Mouse (Mus musculus): ENCODE results near the gene Cdkn1b. TPM values are rescaled to one million over a fixed set of nuclear protein-coding genes. Genes with fewer than 3 reads are reported as not detected.
A peak's percentile ranks its signal among the peaks of the same experiment; 100 is the strongest.

Cdkn1b gene
- polyA plus RNA-seq, 1 experiment from 2014 or later = 12.0 TPM

- H3K36me3 ChIP-seq (ENCODE audit: insufficient read depth) = no peaks in the 10 kb centered on the region
- H3K4me3 ChIP-seq (ENCODE audit: low read depth, low read length) = no peak overlapping the region
- H3K27me3 ChIP-seq (ENCODE audit: insufficient read depth, low read length) = no peaks in the 10 kb centered on the region
- H3K9ac ChIP-seq = no peak overlapping the region
- H3K4me1 ChIP-seq (ENCODE audit: insufficient read depth) = no peaks in the 10 kb centered on the region
- H3K9me3 ChIP-seq (ENCODE audit: low read depth, low read length) = no peaks in the 10 kb centered on the region
- DNase-seq (peak; percentile 14), ATAC-seq (ENCODE audit: insufficient read depth) (peak; percentile 35; the same call in 1 of the 2 replicates)
- TF ChIP-seq CTCF (IDR thresholded peaks at IDR 0.05; ENCODE audit: low read depth) = no peak
- H3K27ac ChIP-seq (ENCODE audit: low read depth) = no peak overlapping the region
- H3K4me2 ChIP-seq = no peak overlapping the region
- WGBS = 4% methylated on average over 4 of the region's 4 CpGs
Observed at GRCm38 (mm10) chr6:134888563-134889017, 31.6 kb upstream of the Cdkn1b start.

- ATAC-seq (ENCODE audit: insufficient read depth) (no peak), DNase-seq (no peak)
- Histone ChIP-seq H3K4me2 (no peak overlapping the region), H3K9ac (no peak overlapping the region), H3K9me3 (ENCODE audit: low read depth, low read length) (no peaks in the 10 kb centered on the region), H3K4me3 (ENCODE audit: low read depth, low read length) (no peak overlapping the region), H3K27ac (ENCODE audit: low read depth) (no peak overlapping the region), H3K36me3 (ENCODE audit: insufficient read depth) (no peaks in the 10 kb centered on the region), H3K4me1 (ENCODE audit: insufficient read depth) (no peaks in the 10 kb centered on the region), H3K27me3 (ENCODE audit: insufficient read depth, low read length) (no peaks in the 10 kb centered on the region)
- no peak for TF ChIP-seq CTCF (IDR thresholded peaks at IDR 0.05; ENCODE audit: low read depth)
- WGBS = 74% methylated on average over 1 of the region's 1 CpGs
Observed at GRCm38 (mm10) chr6:134889763-134890162, 30.4 kb upstream of the Cdkn1b start.

- WGBS = 78% methylated on average over 7 of the region's 7 CpGs
- H3K36me3 ChIP-seq (ENCODE audit: insufficient read depth) = no peaks in the 10 kb centered on the region
Observed at GRCm38 (mm10) chr6:134890436-134890835, 29.8 kb upstream of the Cdkn1b start.

GRCm38 (mm10) chr6:134896570-134897436 lies 23.4 kb upstream of the Cdkn1b start:
- TF ChIP-seq CTCF (IDR thresholded peaks at IDR 0.05; ENCODE audit: low read depth) = no peak
- no peaks in the 10 kb centered on the region for H3K9me3 ChIP-seq (ENCODE audit: low read depth, low read length)
- 40% methylated on average over 15 of the region's 15 CpGs for WGBS
- H3K4me2 ChIP-seq = peak overlapping the region; percentile 91
- H3K27me3 ChIP-seq (ENCODE audit: insufficient read depth, low read length) = no peaks in the 10 kb centered on the region
- peak overlapping the region; percentile 60 for H3K4me3 ChIP-seq (ENCODE audit: low read depth, low read length)
- DNase-seq = peak; percentile 47
- H3K4me1 ChIP-seq (ENCODE audit: insufficient read depth) = no peaks in the 10 kb centered on the region; the same call in 1 of the 2 replicates
- H3K9ac ChIP-seq = peak overlapping the region; percentile 83
- H3K27ac ChIP-seq (ENCODE audit: low read depth) = peak overlapping the region; percentile 100; the same call in 1 of the 2 replicates
- H3K36me3 ChIP-seq (ENCODE audit: insufficient read depth) = no peaks in the 10 kb centered on the region
- ATAC-seq (ENCODE audit: insufficient read depth) = 0 out of 2 replicates have a peak, but pooled peaks have one; percentile 1

More at GRCm38 (mm10) chr6:134890436-134890835, 29.8 kb upstream of the Cdkn1b start:
- Histone ChIP-seq H3K4me2 (no peak overlapping the region), H3K9me3 (ENCODE audit: low read depth, low read length) (no peaks in the 10 kb centered on the region), H3K27ac (ENCODE audit: low read depth) (no peak overlapping the region), H3K4me3 (ENCODE audit: low read depth, low read length) (no peak overlapping the region), H3K4me1 (ENCODE audit: insufficient read depth) (no peaks in the 10 kb centered on the region), H3K9ac (no peak overlapping the region), H3K27me3 (ENCODE audit: insufficient read depth, low read length) (no peaks in the 10 kb centered on the region)
- DNase-seq = no peak
- ATAC-seq (ENCODE audit: insufficient read depth) = no peak
- no peak for TF ChIP-seq CTCF (IDR thresholded peaks at IDR 0.05; ENCODE audit: low read depth)

- no peaks in the 10 kb centered on the region; the same call in 1 of the 2 replicates for H3K4me1 ChIP-seq (ENCODE audit: insufficient read depth)
- WGBS = under 1% methylated on average over 38 of the region's 38 CpGs
- peak overlapping the region; percentile 91 for H3K4me2 ChIP-seq
- DNase-seq (peak; percentile 95), ATAC-seq (ENCODE audit: insufficient read depth) (peak; percentile 92)
- no peak for TF ChIP-seq CTCF (IDR thresholded peaks at IDR 0.05; ENCODE audit: low read depth)
- H3K36me3 ChIP-seq (ENCODE audit: insufficient read depth) = no peaks in the 10 kb centered on the region
- no peaks in the 10 kb centered on the region for H3K27me3 ChIP-seq (ENCODE audit: insufficient read depth, low read length)
- H3K9ac ChIP-seq = peak overlapping the region; percentile 83
- H3K9me3 ChIP-seq (ENCODE audit: low read depth, low read length) = no peaks in the 10 kb centered on the region
- peak overlapping the region; percentile 60 for H3K4me3 ChIP-seq (ENCODE audit: low read depth, low read length)
- peak overlapping the region; percentile 100 for H3K27ac ChIP-seq (ENCODE audit: low read depth)
Observed at GRCm38 (mm10) chr6:134897443-134898094, 22.6 kb upstream of the Cdkn1b start.

- ATAC-seq (ENCODE audit: insufficient read depth) (peak; percentile 94), DNase-seq (peak; percentile 98)
- H3K4me2 ChIP-seq = peak within 1 kb of the TSS; percentile 91
- TF ChIP-seq CTCF (IDR thresholded peaks at IDR 0.05; ENCODE audit: low read depth) = peak; percentile 37
- no peaks in the 10 kb centered on the region for H3K9me3 ChIP-seq (ENCODE audit: low read depth, low read length)
- peak within 1 kb of the TSS; percentile 60 for H3K4me3 ChIP-seq (ENCODE audit: low read depth, low read length)
- peak within 1 kb of the TSS; percentile 83 for H3K9ac ChIP-seq
- H3K27ac ChIP-seq (ENCODE audit: low read depth) = peak within 1 kb of the TSS; percentile 100
- H3K27me3 ChIP-seq (ENCODE audit: insufficient read depth, low read length) = no peaks in the 10 kb centered on the region
- WGBS = under 1% methylated on average over 51 of the region's 51 CpGs
- H3K36me3 ChIP-seq (ENCODE audit: insufficient read depth) = no peaks in the 10 kb centered on the region
- no peaks in the 10 kb centered on the region; the same call in 1 of the 2 replicates for H3K4me1 ChIP-seq (ENCODE audit: insufficient read depth)
Observed at GRCm38 (mm10) chr6:134898095-134898965, 21.9 kb upstream of the Cdkn1b start, which contains the start of gene Gpr19. Gene Gpr19 (minus strand): TSS chr6:134898578.
